Mouse (Mus musculus): ENCODE measurements around the gene Pcbp4. TPM values are rescaled to one million over a fixed set of nuclear protein-coding genes. Genes with fewer than 3 reads are reported as not detected.

The Pcbp4 gene
- polyA plus RNA-seq, 1 experiment = 19.2 TPM

- H3K4me1 ChIP-seq (ENCODE audit: control insufficient read depth, insufficient read depth, low read length) = no peaks in the 10 kb centered on the region; the same call in 1 of the 2 replicates
- peak within 1 kb of the TSS; percentile 76 for H3K4me3 ChIP-seq (replicated peaks; ENCODE audit: control insufficient read depth, low read depth, low read length)
- peak within 1 kb of the TSS; percentile 86 for H3K27ac ChIP-seq (ENCODE audit: control insufficient read depth, insufficient read depth, low read depth, low read length, poor library complexity)
- under 1% methylated on average over 55 of the region's 55 CpGs for whole genome bisulfite sequencing
- no peak for TF ChIP-seq CTCF (IDR thresholded peaks at IDR 0.05; ENCODE audit: control insufficient read depth, insufficient read depth, low read length)
- peak; percentile 72; the same call in 1 of the 2 replicates for TF ChIP-seq POLR2A (IDR thresholded peaks at IDR 0.05; ENCODE audit: borderline replicate concordance, control insufficient read depth, low read depth, low read length)
Observed at GRCm38 (mm10) chr9:106429221-106430014, 23.7 kb upstream of the Pcbp4 start, which contains the start of gene Rpl29. Gene Rpl29 (plus strand): TSS chr9:106429454.

- TF ChIP-seq CTCF (IDR thresholded peaks at IDR 0.05; ENCODE audit: control insufficient read depth, insufficient read depth, low read length) (no peak), POLR2A (IDR thresholded peaks at IDR 0.05; ENCODE audit: borderline replicate concordance, control insufficient read depth, low read depth, low read length) (no peak)
- peak overlapping the region; percentile 76 for H3K4me3 ChIP-seq (replicated peaks; ENCODE audit: control insufficient read depth, low read depth, low read length)
- peak overlapping the region; percentile 86 for H3K27ac ChIP-seq (ENCODE audit: control insufficient read depth, insufficient read depth, low read depth, low read length, poor library complexity)
- H3K4me1 ChIP-seq (ENCODE audit: control insufficient read depth, insufficient read depth, low read length) = no peaks in the 10 kb centered on the region; the same call in 1 of the 2 replicates
- whole genome bisulfite sequencing = under 1% methylated on average over 4 of the region's 4 CpGs
Observed at GRCm38 (mm10) chr9:106430015-106430264, 23.2 kb upstream of the Pcbp4 start.

- Histone ChIP-seq H3K27ac (ENCODE audit: control insufficient read depth, insufficient read depth, low read depth, low read length, poor library complexity) (no peak overlapping the region), H3K4me3 (replicated peaks; ENCODE audit: control insufficient read depth, low read depth, low read length) (no peak overlapping the region), H3K4me1 (ENCODE audit: control insufficient read depth, insufficient read depth, low read length) (peaks cover 3% of the 10 kb centered on the region; the same call in 1 of the 2 replicates)
- TF ChIP-seq POLR2A (IDR thresholded peaks at IDR 0.05; ENCODE audit: borderline replicate concordance, control insufficient read depth, low read depth, low read length) = no peak
- TF ChIP-seq CTCF (IDR thresholded peaks at IDR 0.05; ENCODE audit: control insufficient read depth, insufficient read depth, low read length) = no peak
- WGBS = 68% methylated on average over 7 of the region's 7 CpGs
Observed at GRCm38 (mm10) chr9:106433389-106433788, 19.7 kb upstream of the Pcbp4 start.

GRCm38 (mm10) chr9:106436566-106436965, 16.5 kb upstream of the Pcbp4 start:
- TF ChIP-seq CTCF (IDR thresholded peaks at IDR 0.05; ENCODE audit: control insufficient read depth, insufficient read depth, low read length) (no peak), POLR2A (IDR thresholded peaks at IDR 0.05; ENCODE audit: borderline replicate concordance, control insufficient read depth, low read depth, low read length) (no peak)
- Histone ChIP-seq H3K27ac (ENCODE audit: control insufficient read depth, insufficient read depth, low read depth, low read length, poor library complexity) (no peak overlapping the region), H3K4me1 (ENCODE audit: control insufficient read depth, insufficient read depth, low read length) (peaks cover 3% of the 10 kb centered on the region; the same call in 1 of the 2 replicates), H3K4me3 (replicated peaks; ENCODE audit: control insufficient read depth, low read depth, low read length) (no peak overlapping the region)
- 88% methylated on average over 9 of the region's 9 CpGs for WGBS

- TF ChIP-seq CTCF (IDR thresholded peaks at IDR 0.05; ENCODE audit: control insufficient read depth, insufficient read depth, low read length) (no peak), POLR2A (IDR thresholded peaks at IDR 0.05; ENCODE audit: borderline replicate concordance, control insufficient read depth, low read depth, low read length) (no peak)
- WGBS = 89% methylated on average over 5 of the region's 5 CpGs
- no peak overlapping the region for H3K4me3 ChIP-seq (replicated peaks; ENCODE audit: control insufficient read depth, low read depth, low read length)
Observed at GRCm38 (mm10) chr9:106442680-106443079, 10.4 kb upstream of the Pcbp4 start.

GRCm38 (mm10) chr9:106444836-106445235, 8.3 kb upstream of the Pcbp4 start:
- H3K4me1 ChIP-seq (ENCODE audit: control insufficient read depth, insufficient read depth, low read length) = peaks cover 3% of the 10 kb centered on the region; the same call in 1 of the 2 replicates
- H3K4me3 ChIP-seq (replicated peaks; ENCODE audit: control insufficient read depth, low read depth, low read length) = no peak overlapping the region
- WGBS = 70% methylated on average over 4 of the region's 4 CpGs
- H3K27ac ChIP-seq (ENCODE audit: control insufficient read depth, insufficient read depth, low read depth, low read length, poor library complexity) = no peak overlapping the region
- TF ChIP-seq POLR2A (IDR thresholded peaks at IDR 0.05; ENCODE audit: borderline replicate concordance, control insufficient read depth, low read depth, low read length) (no peak), CTCF (IDR thresholded peaks at IDR 0.05; ENCODE audit: control insufficient read depth, insufficient read depth, low read length) (no peak)

More at GRCm38 (mm10) chr9:106442680-106443079, 10.4 kb upstream of the Pcbp4 start:
- Histone ChIP-seq H3K27ac (ENCODE audit: control insufficient read depth, insufficient read depth, low read depth, low read length, poor library complexity) (no peak overlapping the region), H3K4me1 (ENCODE audit: control insufficient read depth, insufficient read depth, low read length) (no peaks in the 10 kb centered on the region)

GRCm38 (mm10) chr9:106447348-106447747, 5.7 kb upstream of the Pcbp4 start, which contains the start of the genes Abhd14b and Abhd14a:
Gene Abhd14b (plus strand): TSS chr9:106447459.
Gene Abhd14a (minus strand): TSS chr9:106447678.
- under 1% methylated on average over 24 of the region's 24 CpGs for WGBS
- H3K4me3 ChIP-seq (replicated peaks; ENCODE audit: control insufficient read depth, low read depth, low read length) = peak within 1 kb of the TSS; percentile 57
- TF ChIP-seq POLR2A (IDR thresholded peaks at IDR 0.05; ENCODE audit: borderline replicate concordance, control insufficient read depth, low read depth, low read length) (peak; percentile 48; the same call in 1 of the 2 replicates), CTCF (IDR thresholded peaks at IDR 0.05; ENCODE audit: control insufficient read depth, insufficient read depth, low read length) (peak; percentile 26; the same call in 1 of the 2 replicates)
- H3K27ac ChIP-seq (ENCODE audit: control insufficient read depth, insufficient read depth, low read depth, low read length, poor library complexity) = peak within 1 kb of the TSS; percentile 59; the same call in 1 of the 2 replicates
- peaks cover 3% of the 10 kb centered on the region; the same call in 1 of the 2 replicates for H3K4me1 ChIP-seq (ENCODE audit: control insufficient read depth, insufficient read depth, low read length)

- Histone ChIP-seq H3K27ac (ENCODE audit: control insufficient read depth, insufficient read depth, low read depth, low read length, poor library complexity) (no peak overlapping the region), H3K4me1 (ENCODE audit: control insufficient read depth, insufficient read depth, low read length) (peaks cover 3% of the 10 kb centered on the region; the same call in 1 of the 2 replicates), H3K4me3 (replicated peaks; ENCODE audit: control insufficient read depth, low read depth, low read length) (no peak overlapping the region)
- TF ChIP-seq POLR2A (IDR thresholded peaks at IDR 0.05; ENCODE audit: borderline replicate concordance, control insufficient read depth, low read depth, low read length) = no peak
- TF ChIP-seq CTCF (IDR thresholded peaks at IDR 0.05; ENCODE audit: control insufficient read depth, insufficient read depth, low read length) = no peak
- 31% methylated on average over 9 of the region's 9 CpGs for WGBS
Observed at GRCm38 (mm10) chr9:106447951-106448350, 5.1 kb upstream of the Pcbp4 start.
